Mouse (Mus musculus): Measurements from ENCODE around the gene Whrn.

Whrn gene

GRCm38 (mm10) chr4:63495915-63496278, at the start of gene Whrn:
TSS of gene Whrn (minus strand) at chr4:63495991.
- DNase-seq: peak; percentile 62

GRCm38 (mm10) chr4:63545231-63545958, 49.6 kb upstream of the Whrn start:
- no peak for DNase-seq

- peak; percentile 93 for DNase-seq
Measured at GRCm38 (mm10) chr4:63544494-63545230, 48.9 kb upstream of the Whrn start, which contains the start of gene Atp6v1g1. TSS of gene Atp6v1g1 (plus strand) at chr4:63544772.

- DNase-seq: no peak
Measured at GRCm38 (mm10) chr4:63543746-63544493, 48.1 kb upstream of the Whrn start.

- DNase-seq: no peak
Measured at GRCm38 (mm10) chr4:63542209-63542608, 46.4 kb upstream of the Whrn start.

GRCm38 (mm10) chr4:63537602-63538001, 41.8 kb upstream of the Whrn start:
- no peak for DNase-seq

- DNase-seq: no peak
Measured at GRCm38 (mm10) chr4:63530409-63530808, 34.6 kb upstream of the Whrn start.

GRCm38 (mm10) chr4:63528946-63529345, 33.2 kb upstream of the Whrn start:
- DNase-seq: peak; percentile 55

- no peak for DNase-seq
Measured at GRCm38 (mm10) chr4:63525514-63525913, 29.7 kb upstream of the Whrn start.

GRCm38 (mm10) chr4:63521813-63522419, 26.1 kb upstream of the Whrn start:
- no peak for DNase-seq

GRCm38 (mm10) chr4:63515021-63515420, 19.2 kb upstream of the Whrn start:
- DNase-seq: no peak

GRCm38 (mm10) chr4:63514454-63514984, 18.7 kb upstream of the Whrn start:
- DNase-seq: no peak

- DNase-seq: no peak
Measured at GRCm38 (mm10) chr4:63512921-63513320, 17.1 kb upstream of the Whrn start.

- peak; percentile 43 for DNase-seq
Measured at GRCm38 (mm10) chr4:63508232-63508631, 12.4 kb upstream of the Whrn start.

- DNase-seq: no peak
Measured at GRCm38 (mm10) chr4:63507478-63507877, 11.7 kb upstream of the Whrn start.

GRCm38 (mm10) chr4:63503949-63504348, 8.2 kb upstream of the Whrn start:
- no peak for DNase-seq

- DNase-seq: no peak
Measured at GRCm38 (mm10) chr4:63501050-63501449, 5.3 kb upstream of the Whrn start.

GRCm38 (mm10) chr4:63498346-63498745, 2.6 kb upstream of the Whrn start:
- DNase-seq: no peak

GRCm38 (mm10) chr4:63496312-63496711, 521 bp upstream of the Whrn start:
- no peak for DNase-seq

- no peak for DNase-seq
Measured at GRCm38 (mm10) chr4:63494967-63495914, 550 bp downstream of the Whrn start.

GRCm38 (mm10) chr4:63494401-63494966, 1.3 kb downstream of the Whrn start:
- DNase-seq: peak; percentile 45

All from right cerebral cortex, postnatal 25 days (tissue).